ENCODE assay signal across 12 mouse cellular contexts in the genomic region with DNA sequence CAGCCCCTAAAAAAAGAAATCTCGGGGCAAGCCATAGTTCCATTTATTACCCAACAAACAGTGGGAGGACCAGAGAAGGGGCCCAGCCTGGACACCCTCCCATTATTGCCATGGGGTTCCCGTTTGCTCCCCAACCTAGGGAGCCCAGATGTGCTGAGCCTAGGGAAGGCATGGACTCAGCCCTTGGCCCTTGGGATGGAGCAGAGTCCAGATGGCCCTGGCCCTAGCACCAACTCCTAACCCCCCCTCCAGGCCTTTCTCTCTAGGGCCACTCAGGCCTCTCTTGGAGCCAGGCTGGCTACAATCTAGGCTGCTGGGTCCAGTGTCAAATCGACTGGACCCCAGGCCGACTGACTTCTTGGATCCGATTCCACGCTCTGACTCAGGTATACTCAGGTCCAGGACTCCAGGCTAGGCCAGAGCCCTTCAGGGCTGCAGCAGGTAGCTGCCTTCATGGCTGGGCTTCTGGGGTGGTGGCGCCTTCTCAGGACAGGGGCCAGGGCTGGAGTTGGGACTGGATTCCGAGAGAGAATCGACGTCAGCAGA. TPM values are rescaled to one million over a fixed set of nuclear protein-coding genes. Genes with fewer than 3 reads are reported as not detected.
A peak's percentile ranks its signal among the peaks of the same experiment; 100 is the strongest.
DNase-seq lines count a peak whose midpoint lies in the region; ATAC-seq and TF ChIP-seq lines count a peak whose summit lies in the region.
"Had no signal": no experiment of that assay in that cellular context is flagged by ENCODE, and none has a peak within 500 bp of the region (broad histone marks: within the 10 kb centered on the region; RNA-seq: fewer than 3 reads in every experiment).

No protein-coding gene starts in this region.

- ATAC-seq in embryonic facial prominence, embryonic 13.5 days (ENCODE audit: insufficient number of reproducible peaks, insufficient read depth, low FRiP score, low TSS enrichment, low read depth): no peak
- no peak for ATAC-seq in hindbrain, embryonic 14.5 days (ENCODE audit: low FRiP score)
- ATAC-seq in midbrain, postnatal 0 days (ENCODE audit: low FRiP score): no peak
- no peak for ATAC-seq in inflammation-experienced regulatory T-cells, adult 6 months

- H3K27ac ChIP-seq in embryonic facial prominence, embryonic 13.5 days: no peak overlapping the region
- no peak overlapping the region for H3K27ac ChIP-seq in hindbrain, embryonic 14.5 days
- H3K27ac ChIP-seq in midbrain, postnatal 0 days (ENCODE audit: low read depth, low read length): no peak overlapping the region
- H3K27ac ChIP-seq: liver, embryonic 14.5 days had no signal

- DNase-seq in heart, adult 11 months: peak; percentile 89
- no peak for DNase-seq in heart, postnatal 36 days
- no peak for DNase-seq in hindbrain, embryonic 14.5 days (ENCODE audit: low spot score)
- no peak for DNase-seq in midbrain, postnatal 0 days (ENCODE audit: low spot score)
- DNase-seq in thymus, postnatal 14 days: no peak
- no peak for DNase-seq in heart, postnatal 25 days (ENCODE audit: low spot score)
- DNase-seq: layer of hippocampus, adult 9-11 months had no signal

- no peaks in the 10 kb centered on the region for H3K36me3 ChIP-seq in embryonic facial prominence, embryonic 13.5 days
- peaks cover 8% of the 10 kb centered on the region; the same call in 1 of the 2 replicates for H3K36me3 ChIP-seq in hindbrain, embryonic 14.5 days (replicated peaks; ENCODE audit: control insufficient read depth, insufficient read depth)
- peaks cover 4% of the 10 kb centered on the region; the same call in 1 of the 2 replicates for H3K36me3 ChIP-seq in midbrain, postnatal 0 days (ENCODE audit: insufficient read depth, low read length)

- no peaks in the 10 kb centered on the region for H3K9me3 ChIP-seq in embryonic facial prominence, embryonic 13.5 days
- H3K9me3 ChIP-seq in hindbrain, embryonic 14.5 days (ENCODE audit: control insufficient read depth, low read length): no peaks in the 10 kb centered on the region
- no peaks in the 10 kb centered on the region for H3K9me3 ChIP-seq in midbrain, postnatal 0 days (ENCODE audit: low read length)

- 0 out of 2 replicates have a peak overlapping the region, but pooled peaks have one; percentile 11 for H3K9ac ChIP-seq in embryonic facial prominence, embryonic 13.5 days
- peak overlapping the region; percentile 98 for H3K9ac ChIP-seq in hindbrain, embryonic 14.5 days
- peak overlapping the region; percentile 86 for H3K9ac ChIP-seq in midbrain, postnatal 0 days (replicated peaks; ENCODE audit: low read length, poor library complexity, severe bottlenecking)
- H3K9ac ChIP-seq: liver, embryonic 14.5 days had no signal

- no peak for TF ChIP-seq CTCF in midbrain, postnatal 0 days (IDR thresholded peaks at IDR 0.05)

- 91% methylated on average over 10 of the region's 10 CpGs for WGBS in embryonic facial prominence, embryonic 13.5 days
- 89% methylated on average over 10 of the region's 10 CpGs for WGBS in hindbrain, embryonic 14.5 days
- WGBS in midbrain, postnatal 0 days: 92% methylated on average over 10 of the region's 10 CpGs

- peak overlapping the region; percentile 85; the same call in 1 of the 2 replicates for H3K4me2 ChIP-seq in embryonic facial prominence, embryonic 13.5 days
- peak overlapping the region; percentile 58 for H3K4me2 ChIP-seq in hindbrain, embryonic 14.5 days (replicated peaks)
- peak overlapping the region; percentile 64 for H3K4me2 ChIP-seq in midbrain, postnatal 0 days (ENCODE audit: low read depth, low read length, poor library complexity, severe bottlenecking)

- H3K27me3 ChIP-seq in embryonic facial prominence, embryonic 13.5 days: peaks cover 16% of the 10 kb centered on the region
- no peaks in the 10 kb centered on the region for H3K27me3 ChIP-seq in hindbrain, embryonic 14.5 days (ENCODE audit: control insufficient read depth, insufficient read depth, low read length)
- H3K27me3 ChIP-seq in midbrain, postnatal 0 days (ENCODE audit: insufficient read depth, low read length): no peaks in the 10 kb centered on the region

- intact Hi-C loops in heart, postnatal 36 days (cut with DNase I): no loop called here
- intact Hi-C loops in heart, postnatal 25 days (cut with DNase I): no loop called here

- H3K4me3 ChIP-seq in embryonic facial prominence, embryonic 13.5 days: no peak overlapping the region
- H3K4me3 ChIP-seq in hindbrain, embryonic 14.5 days (replicated peaks; ENCODE audit: low read length): peak overlapping the region; percentile 83
- H3K4me3 ChIP-seq in midbrain, postnatal 0 days (ENCODE audit: low read depth, low read length): peak overlapping the region; percentile 48
- H3K4me3 ChIP-seq: erythroblast, embryonic 14.5 days had no signal

- peaks cover 45% of the 10 kb centered on the region for H3K4me1 ChIP-seq in embryonic facial prominence, embryonic 13.5 days
- peaks cover 35% of the 10 kb centered on the region for H3K4me1 ChIP-seq in hindbrain, embryonic 14.5 days (replicated peaks; ENCODE audit: control insufficient read depth, insufficient read depth, low read length)
- peaks cover 17% of the 10 kb centered on the region for H3K4me1 ChIP-seq in midbrain, postnatal 0 days (ENCODE audit: insufficient read depth, low read length)

RNA-seq across cellular contexts. Expression of a gene that starts 1.9 kb away (rescaled TPM):
- 1 to 10 TPM; 9.1 to 9.9 TPM for total RNA-seq in heart, postnatal 36 days (2021)
- polyA plus RNA-seq in embryonic facial prominence, embryonic 13.5 days (2015; fragmentation: Nextera tagmentation; extraction: Ambion mirVana): 19.4 and 23.2 TPM in 2 replicates
- 127 and 130 TPM in 2 replicates for polyA plus RNA-seq in hindbrain, embryonic 14.5 days (2014; fragmentation: Nextera tagmentation; extraction: Ambion mirVana)
- total RNA-seq in midbrain, postnatal 0 days (2014; rRNA removed): 167 and 217 TPM in 2 replicates
- 146 and 157 TPM in 2 replicates for polyA plus RNA-seq in midbrain, postnatal 0 days (2015; fragmentation: Nextera tagmentation; extraction: Ambion mirVana)
- 1 to 10 TPM; 8.0 to 8.8 TPM for total RNA-seq in heart, postnatal 25 days (2021)
- polyA plus RNA-seq in inflammation-experienced regulatory T-cells, adult 6 months (2017; shearing (Covaris generic)): not detected
- total RNA-seq: megakaryocyte progenitor cell, adult 5-6 weeks had no signal

RNA-seq across cellular contexts. Expression of a gene that starts 58.6 kb away (rescaled TPM):
- 1 to 10 TPM; 2.6 to 3.8 TPM for total RNA-seq in heart, postnatal 36 days (2021)
- polyA plus RNA-seq in embryonic facial prominence, embryonic 13.5 days (2015; fragmentation: Nextera tagmentation; extraction: Ambion mirVana): 11.2 and 16.3 TPM in 2 replicates
- 19.2 and 21.8 TPM in 2 replicates for polyA plus RNA-seq in hindbrain, embryonic 14.5 days (2014; fragmentation: Nextera tagmentation; extraction: Ambion mirVana)
- total RNA-seq in midbrain, postnatal 0 days (2014; rRNA removed): 61.6 and 69.2 TPM in 2 replicates
- 20.1 and 23.4 TPM in 2 replicates for polyA plus RNA-seq in midbrain, postnatal 0 days (2015; fragmentation: Nextera tagmentation; extraction: Ambion mirVana)
- 1 to 10 TPM; 4.2 to 5.1 TPM for total RNA-seq in heart, postnatal 25 days (2021)
- polyA plus RNA-seq in inflammation-experienced regulatory T-cells, adult 6 months (2017; shearing (Covaris generic)): not detected
- total RNA-seq: megakaryocyte progenitor cell, adult 5-6 weeks had no signal
- polyA plus RNA-seq: erythroblast, embryonic 14.5 days had no signal

Comparison
In these comparisons a context has a peak if more than half of its experiments do, and no peak if none do; other contexts are left out.
1. H3K9ac ChIP-seq: peak in every context shown above with its lines; median percentile 98 in hindbrain, embryonic 14.5 days; 86 in midbrain, postnatal 0 days; 11 in embryonic facial prominence, embryonic 13.5 days.
2. RNA of a gene that starts 1.9 kb away (polyA plus RNA-seq): 146 to 157 TPM in midbrain, postnatal 0 days, 127 to 130 TPM in hindbrain, embryonic 14.5 days and 19.4 to 23.2 TPM in embryonic facial prominence, embryonic 13.5 days; not detected in inflammation-experienced regulatory T-cells, adult 6 months; every median in the first group is over 10 times any median in the second.
3. RNA of a gene that starts 58.6 kb away (polyA plus RNA-seq): 19.2 to 21.8 TPM in hindbrain, embryonic 14.5 days, 20.1 to 23.4 TPM in midbrain, postnatal 0 days and 11.2 to 16.3 TPM in embryonic facial prominence, embryonic 13.5 days; not detected in inflammation-experienced regulatory T-cells, adult 6 months; every median in the first group is over 10 times any median in the second.
4. Peak in every context shown above with its lines, with median percentiles within 50 percentile points of each other: H3K4me2 ChIP-seq.